Mouse (Mus musculus) gastrocnemius, adult 18-20 months (tissue): ENCODE results near the gene a. TPM values are rescaled to one million over a fixed set of nuclear protein-coding genes. Genes with fewer than 3 reads are reported as not detected.
A peak's percentile ranks its signal among the peaks of the same experiment; 100 is the strongest.
"Not testable (repeated sequence)": the region's sequence is repeated elsewhere in the genome, so short reads cannot be mapped to it uniquely, and the experiment has no call there.

Experiments used
- DNase-seq: peaks from one replicate; pipeline ENCODE4 v3.0.0; 2021; ENCODE audit warnings: low spot score
- total RNA-seq, 2 experiments: library from RNA; stranded (reverse); gene quantifications; 2 replicates each; pipeline ENCODE4 v1.2.3; 2021

a gene
- total RNA-seq, 2 experiments from 2014 or later, result not detected

DNA sequence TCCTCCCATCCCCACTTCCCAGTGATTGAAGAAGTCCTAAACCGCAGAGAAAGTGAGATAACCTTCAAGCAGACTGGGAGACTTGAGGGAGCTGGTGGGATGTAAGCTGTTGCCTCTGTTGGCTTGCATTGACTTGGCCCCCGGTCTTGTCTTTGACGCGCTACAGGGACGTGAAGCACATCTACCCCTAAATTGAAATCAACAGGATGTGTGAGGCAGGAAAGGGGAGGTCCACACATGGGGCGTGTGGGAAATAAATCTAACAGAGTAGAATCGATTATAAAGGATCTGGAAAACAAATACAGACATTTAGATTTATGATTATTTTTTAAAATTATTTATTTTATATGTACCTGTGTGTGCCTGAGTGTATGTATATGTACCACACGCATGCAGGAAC lies 200.2 kb downstream of the a start:
- no peak for DNase-seq

DNA sequence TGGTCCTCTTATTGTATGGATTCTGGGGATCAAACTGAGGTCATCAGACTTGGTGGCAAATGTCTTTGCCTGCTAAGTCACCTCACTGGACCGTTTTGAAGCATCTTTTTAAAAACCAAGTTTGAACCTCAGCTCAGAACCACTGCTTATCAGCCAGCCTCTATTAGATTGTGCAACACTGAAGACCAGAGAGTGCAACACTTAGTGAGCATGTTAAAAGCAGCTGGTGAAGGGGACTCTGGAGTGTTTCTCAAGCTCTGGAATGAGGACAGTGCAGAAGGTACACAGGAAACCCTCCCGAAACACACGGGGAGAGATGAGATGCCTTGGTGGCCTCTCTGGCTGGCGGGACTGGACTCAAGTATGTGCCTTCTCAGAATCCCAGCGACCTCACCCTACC lies 200.9 kb downstream of the a start:
- no peak for DNase-seq

DNA sequence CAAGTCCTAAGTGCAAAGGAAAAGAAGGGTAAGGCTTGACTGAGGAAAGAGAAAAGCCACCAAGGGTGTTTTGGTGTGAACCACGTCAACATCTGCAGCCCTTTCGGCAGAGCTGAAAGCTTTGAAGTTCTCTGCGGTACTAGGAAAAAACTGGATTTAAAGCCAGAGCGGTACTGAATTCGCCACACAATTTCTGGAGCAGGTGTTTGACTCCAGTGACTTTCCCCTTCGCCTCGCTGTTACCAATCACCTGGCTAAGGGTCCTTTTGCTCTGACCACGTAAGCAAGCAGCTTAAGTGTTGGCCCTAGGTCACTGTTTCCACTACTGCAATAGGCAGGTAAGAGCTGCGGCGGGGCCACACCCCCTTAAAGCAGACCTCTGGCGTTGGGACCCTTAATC lies 214.3 kb downstream of the a start:
- no peak for DNase-seq

DNA sequence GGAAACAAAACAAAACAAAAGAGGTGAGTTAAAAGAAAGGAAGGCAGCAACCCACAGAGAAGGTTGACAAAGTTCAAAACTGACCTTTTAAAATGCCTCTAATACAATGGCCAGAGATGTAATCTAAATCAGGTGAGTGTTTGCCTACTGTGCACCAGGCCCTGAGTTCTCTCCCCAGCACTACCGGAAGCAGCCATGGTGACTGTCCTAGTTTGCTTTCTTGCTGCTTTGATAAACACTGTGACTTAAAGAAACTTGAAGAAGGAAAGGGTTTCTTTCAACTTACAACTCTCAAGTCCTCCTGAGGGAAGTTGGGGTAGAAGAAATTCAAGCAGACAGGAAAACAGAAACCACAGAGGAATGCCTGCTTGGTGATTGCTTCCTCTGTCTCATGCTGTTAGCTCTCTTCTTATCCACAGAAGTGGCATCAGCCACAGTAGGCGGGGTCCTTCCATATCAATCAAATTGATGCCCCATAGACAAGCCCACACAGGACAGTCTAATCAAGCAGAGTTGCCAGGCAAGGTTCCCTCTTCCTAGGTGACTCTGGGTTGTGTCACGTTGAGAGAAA lies 220.0 kb downstream of the a start:
- no peak for DNase-seq

DNA sequence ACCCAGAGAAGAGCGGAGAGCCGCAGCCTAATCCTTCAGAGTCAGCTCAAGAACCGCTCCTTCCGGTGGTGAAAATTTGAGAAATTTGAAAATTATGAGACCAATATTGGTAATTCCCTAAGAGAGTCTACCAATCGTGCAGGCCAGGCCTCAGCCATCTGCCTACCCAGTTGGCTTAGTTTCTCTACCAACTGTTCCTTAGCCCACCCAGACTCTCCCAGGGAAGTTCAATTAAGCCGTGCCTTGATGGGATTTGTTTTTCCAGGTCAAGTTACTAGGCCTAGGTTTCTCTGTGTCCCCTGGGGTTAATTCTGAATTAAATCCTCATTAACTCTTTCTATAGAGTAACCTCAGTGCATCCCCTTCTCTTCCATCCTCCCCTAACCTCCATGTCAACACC lies 221.8 kb downstream of the a start:
- no peak for DNase-seq

DNA sequence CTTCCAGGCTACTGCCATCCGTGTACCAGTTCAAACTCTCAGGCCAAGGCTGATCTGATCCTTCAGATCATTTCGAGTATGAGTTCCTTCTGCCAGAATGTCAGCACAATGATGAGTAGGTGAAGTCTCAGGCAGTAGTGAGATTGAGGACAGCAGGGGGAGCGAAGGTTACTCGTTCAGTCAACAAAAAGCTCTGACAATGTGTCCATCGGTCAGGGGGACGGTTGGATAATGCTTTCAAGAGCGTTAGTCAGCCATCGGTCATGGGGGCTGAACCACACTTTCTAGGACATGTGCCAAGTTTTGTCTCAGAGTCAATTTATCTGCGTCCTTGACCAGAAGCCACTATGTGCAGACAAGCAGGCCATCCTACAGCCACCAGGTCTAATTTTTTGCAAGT lies 225.5 kb downstream of the a start:
- not testable (repeated sequence) for DNase-seq

DNA sequence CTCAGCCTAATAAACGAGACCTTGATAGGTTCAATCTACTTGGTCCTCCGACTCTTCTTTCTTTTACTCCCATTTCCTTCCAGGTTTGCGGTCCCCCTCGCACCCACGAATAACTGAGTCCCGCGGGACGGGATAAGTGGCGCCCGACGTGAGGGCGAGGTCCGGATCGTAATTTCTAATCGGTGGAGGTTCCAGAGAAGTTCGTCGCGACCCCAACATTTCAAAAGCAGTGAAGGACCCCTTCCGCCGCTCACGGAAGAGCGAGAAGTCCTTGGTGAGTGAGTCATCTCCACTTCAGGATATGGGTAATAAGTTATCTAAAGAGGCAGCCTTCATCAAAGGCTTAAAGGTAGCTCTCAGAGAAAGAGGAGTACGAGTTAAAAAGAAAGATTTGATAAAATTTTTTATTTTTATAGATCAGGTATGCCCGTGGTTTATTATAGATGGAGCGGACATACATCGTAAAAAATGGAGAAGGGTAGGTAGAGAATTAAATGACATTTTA lies 227.1 kb downstream of the a start, which contains the start of gene Gm14226:
Gene Gm14226 (plus strand): TSS at position 16 of the 505 bp plus-strand sequence.
- not testable (repeated sequence) for DNase-seq

DNA sequence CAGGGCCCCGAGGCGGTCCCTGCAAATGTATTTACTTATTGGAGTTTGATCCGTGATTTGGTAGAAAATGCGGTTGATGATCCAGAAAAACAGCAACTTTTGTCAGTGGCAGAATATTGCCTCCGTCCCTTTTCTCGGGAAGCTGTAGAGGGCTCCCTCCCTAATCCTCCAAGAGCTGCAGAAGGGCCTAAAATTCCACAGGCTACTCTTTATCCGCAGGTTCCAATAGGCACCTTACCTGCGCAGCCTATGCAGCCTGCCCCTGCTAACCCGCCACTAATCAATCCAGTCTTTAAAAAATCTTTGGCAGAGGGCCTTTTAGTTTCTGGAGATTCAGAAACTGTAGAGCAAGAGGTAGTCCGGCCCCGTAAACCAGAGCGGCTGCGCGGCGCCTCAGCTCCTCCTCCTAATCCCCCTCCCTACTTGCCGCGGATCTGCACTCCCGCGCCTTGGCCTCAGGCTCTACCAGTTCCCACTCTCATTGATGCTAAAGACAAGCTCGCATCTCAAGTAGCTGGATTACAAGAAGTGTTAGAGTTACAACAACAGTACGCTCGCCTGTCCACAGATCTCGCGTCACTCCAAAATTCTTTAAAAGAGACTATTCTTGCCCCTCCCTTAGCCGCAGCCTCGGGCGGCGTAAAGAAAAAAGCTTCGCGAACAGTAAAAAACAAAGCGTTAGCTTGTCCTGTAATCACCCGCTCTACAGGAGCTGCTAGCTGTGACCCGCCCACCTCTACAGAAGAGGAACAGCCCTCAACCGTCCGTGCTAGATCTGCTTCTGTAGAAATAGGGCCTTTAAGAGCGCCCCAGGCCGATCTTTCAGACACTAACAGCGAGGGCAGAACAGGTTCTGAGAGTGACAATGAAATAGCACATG lies 227.8 kb downstream of the a start:
- peak; percentile 29 for DNase-seq

DNA sequence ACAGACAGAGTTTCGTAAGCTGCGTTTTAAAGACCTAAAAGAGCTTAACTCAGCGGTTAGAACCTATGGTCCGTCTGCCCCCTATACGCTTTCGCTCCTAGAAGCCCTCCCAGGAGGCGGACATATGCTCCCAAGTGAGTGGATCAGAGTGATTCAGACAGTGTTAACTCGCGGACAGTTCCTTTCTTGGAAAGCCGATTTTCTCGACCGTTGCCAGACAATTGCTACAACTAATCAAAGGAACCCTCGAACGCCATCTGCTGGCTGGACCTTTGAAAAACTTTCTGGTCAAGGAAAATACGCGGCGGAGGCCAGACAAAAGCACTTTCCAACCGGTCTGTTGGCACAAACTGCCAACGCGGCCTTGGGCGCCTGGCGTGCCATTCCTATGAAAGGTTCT lies 228.5 kb downstream of the a start:
- DNase-seq, result peak; percentile 90

DNA sequence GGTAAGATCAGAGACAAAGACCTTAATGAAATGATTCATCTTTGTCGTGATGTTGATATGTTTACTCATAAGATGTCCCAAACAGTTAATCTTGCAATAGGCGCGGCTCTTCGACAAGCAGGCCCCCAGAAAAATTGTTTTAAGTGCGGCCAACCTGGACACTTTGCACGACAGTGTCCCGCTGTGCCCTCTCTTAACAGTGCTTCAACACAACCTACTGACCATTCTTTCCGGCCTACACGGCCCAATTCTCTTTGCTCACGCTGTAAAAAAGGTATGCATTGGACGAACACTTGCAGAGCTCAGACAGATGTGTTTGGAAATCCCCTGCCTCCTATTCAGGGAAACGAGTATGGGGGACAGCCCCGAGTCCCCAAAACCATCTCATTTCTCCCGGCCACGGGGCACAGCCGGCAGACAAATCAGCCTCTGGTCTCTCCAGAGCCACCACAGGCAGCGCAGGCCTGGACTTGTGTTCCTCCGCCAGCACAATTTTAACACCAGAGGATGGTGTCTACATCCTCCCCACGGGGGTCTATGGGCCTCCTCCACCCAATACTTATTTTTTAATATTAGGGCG lies 229.1 kb downstream of the a start:
- DNase-seq, result not testable (repeated sequence)

DNA sequence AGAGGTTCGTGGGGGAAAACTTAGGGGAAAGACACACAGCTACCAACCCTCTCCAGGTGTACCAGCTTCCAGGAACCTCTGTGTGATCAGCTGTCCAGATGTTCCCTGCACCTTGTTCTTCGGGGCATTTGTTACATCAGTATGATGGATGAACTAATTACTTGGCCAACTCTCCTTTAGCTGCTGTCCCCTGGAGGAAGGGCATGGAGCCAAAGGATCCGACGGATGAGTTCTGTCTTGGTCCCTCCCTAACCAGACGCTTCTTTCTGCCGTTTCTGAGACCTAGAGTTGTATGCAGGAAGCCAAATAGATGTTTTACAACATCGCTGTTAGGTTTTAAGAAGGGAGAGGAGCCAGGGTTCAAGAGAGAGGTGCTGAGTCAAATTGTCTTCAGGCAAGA lies 239.6 kb downstream of the a start:
- no peak for DNase-seq

DNA sequence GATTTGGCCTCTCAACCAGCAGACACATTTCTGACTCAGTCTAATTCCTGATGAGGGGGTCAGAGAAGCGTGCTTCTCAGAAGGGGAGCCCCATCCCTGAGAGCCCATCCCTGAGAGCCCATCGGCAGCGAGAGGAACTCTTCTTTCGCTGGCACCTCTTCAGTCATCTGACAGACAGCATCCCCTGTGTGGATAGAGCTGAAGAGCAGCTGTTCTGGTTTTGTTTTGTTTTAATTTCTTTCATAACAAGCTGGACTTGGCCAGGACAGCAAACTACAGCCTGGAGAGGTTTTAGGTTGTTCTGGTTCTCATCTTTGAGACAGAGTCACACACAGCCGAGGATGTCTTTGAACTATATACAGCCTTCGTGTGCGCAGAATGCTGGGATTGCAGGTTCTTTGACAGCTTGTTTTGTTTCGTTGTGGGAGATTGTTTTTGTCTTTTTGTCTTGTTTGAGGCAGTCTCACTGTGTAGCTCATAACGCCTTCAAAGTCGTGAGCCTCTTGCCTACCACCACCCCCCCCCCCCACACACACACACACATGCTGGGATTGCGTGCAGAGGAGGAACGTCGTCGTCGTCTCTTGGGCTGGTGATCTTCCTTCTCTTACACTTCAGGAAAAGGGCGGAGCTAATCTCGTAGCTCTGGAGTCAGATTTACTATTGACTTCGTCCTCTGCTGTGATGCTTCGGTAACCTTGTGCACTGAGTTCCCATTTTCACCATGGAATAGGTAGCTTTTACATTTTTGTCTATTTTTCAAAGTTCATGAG lies 241.9 kb downstream of the a start:
- no peak for DNase-seq

DNA sequence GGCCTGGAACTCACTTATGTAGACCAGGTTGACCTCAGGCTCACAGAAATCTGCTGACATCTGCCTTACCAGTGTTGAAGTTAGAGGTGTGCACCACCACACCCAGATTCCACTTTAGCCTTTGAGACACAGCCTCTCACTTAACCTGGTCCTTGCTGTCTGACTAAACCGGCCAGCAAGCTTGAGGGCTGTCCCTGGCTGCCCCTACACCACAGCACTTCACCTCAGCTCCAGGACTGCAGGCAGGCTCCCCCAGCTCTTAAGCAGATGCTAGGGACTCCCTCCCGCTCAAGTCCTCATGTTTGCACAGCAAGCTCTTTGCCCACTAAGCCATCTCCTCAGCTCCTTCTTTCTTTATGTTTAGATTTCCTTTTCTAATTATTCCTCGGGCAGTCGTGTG lies 248.8 kb downstream of the a start:
- no peak for DNase-seq

DNA sequence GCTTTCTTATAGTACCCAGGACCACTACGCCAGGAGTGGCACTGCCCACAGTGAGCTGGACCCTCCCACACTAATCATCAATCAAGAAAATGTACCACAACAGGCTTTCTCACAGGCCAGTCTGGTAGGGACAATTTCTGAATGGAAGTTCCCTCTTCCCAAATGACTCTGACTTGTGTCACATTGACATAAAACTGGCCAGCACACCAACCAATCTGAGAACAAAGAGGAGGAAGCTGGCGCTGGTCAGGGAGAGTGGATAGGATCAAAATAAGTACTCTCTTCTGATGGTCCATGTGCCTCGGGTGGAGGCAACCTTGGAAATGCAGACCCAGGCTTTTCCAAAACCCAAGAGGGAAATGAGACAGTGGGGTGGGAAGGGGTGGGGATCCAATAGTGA lies 253.3 kb downstream of the a start:
- no peak for DNase-seq

DNA sequence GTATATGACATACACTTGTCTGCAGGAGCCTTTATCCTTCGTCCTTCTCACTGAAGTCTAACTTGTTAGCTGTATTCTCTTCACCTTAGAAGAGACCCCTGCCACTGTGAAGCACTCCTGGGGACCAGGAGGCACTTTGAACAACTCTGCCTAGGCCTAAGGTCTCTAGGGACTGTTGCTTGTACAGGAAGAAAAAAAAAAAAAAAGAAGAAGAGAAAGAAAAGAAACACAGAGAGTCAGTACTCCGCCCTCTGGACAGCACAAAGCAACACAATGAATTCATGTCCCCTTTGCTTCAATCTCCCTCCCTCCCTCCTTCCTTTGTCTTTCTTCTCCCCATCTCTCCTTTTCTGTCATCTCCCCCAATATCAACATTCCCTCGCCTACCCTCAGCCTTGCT lies 253.9 kb downstream of the a start:
- no peak for DNase-seq

DNA sequence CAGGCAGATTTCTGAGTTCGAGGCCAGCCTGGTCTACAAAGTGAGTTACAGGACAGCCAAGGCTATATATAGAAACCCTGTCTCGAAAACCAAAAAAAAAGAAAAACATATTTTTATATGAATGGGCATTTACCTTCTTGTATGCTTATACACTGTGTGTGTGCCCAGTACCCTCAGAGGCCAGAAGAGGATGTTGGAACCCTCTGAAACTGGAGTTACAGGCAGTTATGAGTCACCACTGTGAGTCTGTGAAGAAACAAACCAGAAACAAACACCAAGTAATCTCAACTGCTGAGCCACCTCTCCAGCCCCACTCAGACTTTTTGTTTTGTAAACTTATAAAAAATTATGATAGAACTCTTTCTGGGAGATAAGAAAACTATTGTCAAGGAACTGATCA lies 255.6 kb downstream of the a start:
- DNase-seq, result no peak

DNA sequence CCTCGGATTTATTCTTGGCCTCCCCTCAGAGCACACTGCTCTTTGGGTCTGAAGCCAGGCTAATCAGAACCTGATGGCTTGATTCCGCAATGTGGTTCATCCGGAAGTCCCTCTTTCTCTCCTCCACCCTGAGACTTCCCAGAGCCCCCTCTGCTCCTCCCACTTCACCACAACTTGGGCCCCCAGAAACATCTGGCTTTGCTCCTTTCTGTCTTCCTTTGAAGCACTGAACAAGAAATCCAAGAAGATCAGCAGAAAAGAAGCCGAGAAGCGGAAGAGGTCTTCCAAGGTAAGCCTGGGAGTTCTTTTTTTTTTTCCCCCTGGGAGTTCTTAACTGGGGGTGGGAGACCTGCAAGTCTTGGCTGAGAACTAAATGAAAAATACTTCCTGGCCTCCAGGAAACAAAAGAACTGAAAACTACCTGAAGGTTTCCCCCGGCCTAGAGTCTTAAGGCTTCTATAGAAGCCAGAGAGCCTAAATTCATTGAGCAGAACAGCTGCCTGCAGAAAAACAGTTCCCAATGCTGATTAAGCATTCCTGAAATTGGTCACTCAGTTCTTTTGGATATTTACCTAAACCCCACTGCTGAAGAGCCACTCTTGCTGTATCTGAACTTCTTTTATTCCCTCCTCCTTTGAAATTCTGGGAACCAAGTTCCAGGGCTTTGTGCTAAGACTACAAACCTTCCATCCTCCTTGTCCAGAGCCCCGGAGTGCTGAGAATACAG lies 256.4 kb downstream of the a start:
- DNase-seq, result no peak

DNA sequence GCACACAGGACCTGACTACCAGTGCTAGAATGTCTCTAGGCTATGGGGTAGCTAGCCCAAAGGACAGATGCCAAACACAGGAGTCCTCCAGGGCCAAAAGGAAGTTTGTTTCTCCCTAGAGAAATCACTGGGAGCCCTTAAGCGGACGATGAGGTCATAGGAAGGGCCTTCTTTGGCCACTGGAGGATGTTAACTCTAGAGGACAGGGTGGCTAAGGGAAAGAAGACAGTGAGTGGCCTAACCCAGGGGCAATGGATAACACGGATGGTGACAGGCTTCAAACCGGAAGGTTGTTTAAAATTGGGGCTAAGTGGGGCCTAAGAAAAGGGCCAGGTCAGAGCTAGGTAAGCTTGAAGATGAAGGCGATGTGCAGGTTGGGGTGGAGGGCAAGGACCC lies 258.9 kb downstream of the a start:
- peak; percentile 20 for DNase-seq

DNA sequence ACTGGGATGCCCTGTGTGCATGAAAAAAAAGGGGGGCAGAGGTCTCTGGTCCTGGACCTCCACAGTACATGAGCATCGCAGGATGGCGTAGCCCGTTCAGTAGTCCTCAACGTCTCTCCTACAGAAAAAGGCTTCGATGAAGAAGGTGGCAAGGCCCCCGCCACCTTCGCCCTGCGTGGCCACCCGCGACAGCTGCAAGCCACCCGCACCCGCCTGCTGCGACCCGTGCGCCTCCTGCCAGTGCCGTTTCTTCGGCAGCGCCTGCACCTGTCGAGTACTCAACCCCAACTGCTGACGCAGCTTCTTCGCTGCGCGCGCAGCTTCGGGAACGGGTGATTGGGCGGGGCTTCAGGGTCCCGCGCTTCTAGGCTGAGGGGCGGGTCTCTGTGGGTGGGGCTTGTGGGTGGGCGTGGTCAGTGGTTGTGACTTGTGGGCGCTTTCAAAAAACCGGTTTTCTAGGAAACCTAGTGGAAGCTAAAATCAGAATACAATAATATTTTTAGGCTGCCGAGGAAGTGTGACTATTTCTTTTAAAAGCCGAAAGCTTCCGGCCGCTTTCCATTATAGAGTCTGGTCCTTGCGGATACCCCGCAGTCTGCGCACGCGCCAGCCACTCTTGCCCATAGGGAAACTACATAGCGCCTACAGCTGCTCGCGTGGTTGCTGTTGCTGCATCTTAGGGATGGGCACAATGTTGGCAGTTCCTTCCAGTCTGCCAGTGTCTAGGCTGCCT lies 259.5 kb downstream of the a start:
- peak; percentile 95 for DNase-seq

DNA sequence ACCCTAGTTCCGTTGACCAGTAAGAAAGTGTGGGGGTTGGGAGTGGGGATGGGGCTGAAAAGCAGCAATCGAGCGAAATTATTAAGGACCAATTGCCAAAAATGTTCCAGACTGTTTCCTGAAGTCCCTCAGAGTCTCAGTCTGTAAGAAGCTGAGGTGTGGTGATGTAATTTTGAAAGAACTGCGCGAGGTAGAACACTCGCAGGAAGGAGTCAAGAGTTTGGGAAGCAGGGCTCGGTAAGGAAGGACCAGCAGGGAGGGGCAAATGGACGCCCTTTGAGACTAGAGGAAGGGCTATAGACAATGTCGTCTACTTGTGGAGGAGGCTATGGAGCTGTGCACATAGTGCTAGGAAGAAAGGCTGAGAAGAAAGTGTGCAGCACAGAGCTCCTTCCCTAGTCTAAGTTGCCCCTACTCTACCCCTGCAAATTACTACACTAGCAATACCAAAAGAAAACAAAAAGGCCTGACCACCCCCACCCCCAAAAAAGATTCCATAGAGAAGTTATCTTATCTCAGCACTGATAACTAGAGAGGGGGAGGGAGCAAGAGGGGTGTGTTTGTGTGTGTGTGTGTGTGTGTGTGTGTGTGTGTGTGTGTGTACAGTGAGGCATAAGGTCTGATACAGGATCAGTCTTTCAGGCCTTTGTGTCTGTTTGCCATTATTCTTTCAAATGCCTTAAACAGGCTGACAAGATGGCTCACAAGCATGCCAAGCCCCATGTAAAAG lies 260.6 kb downstream of the a start:
- DNase-seq, result no peak
